Mouse (Mus musculus): Measurements from ENCODE around the gene Pnpo. TPM values are rescaled to one million over a fixed set of nuclear protein-coding genes. Genes with fewer than 3 reads are reported as not detected.
A peak's percentile ranks its signal among the peaks of the same experiment; 100 is the strongest.

The Pnpo gene
- total RNA-seq, 1 experiment from 2014 or later, result 24.8 TPM

GRCm38 (mm10) chr11:96940578-96941465, 3.0 kb downstream of the Pnpo start:
- 0 out of 2 replicates have a peak, but pooled peaks have one; percentile 5 for ATAC-seq (replicated peaks; ENCODE audit: low read depth, poor library complexity, severe bottlenecking)

GRCm38 (mm10) chr11:96938426-96938800, 5.4 kb downstream of the Pnpo start:
- no peak for ATAC-seq (replicated peaks; ENCODE audit: low read depth, poor library complexity, severe bottlenecking)

- peak; percentile 50 for ATAC-seq (replicated peaks; ENCODE audit: low read depth, poor library complexity, severe bottlenecking)
Measured at GRCm38 (mm10) chr11:96937549-96938425, 6.0 kb downstream of the Pnpo start.

GRCm38 (mm10) chr11:96935872-96936650, 7.7 kb downstream of the Pnpo start:
- no peak for ATAC-seq (replicated peaks; ENCODE audit: low read depth, poor library complexity, severe bottlenecking)

- peak; percentile 61 for ATAC-seq (replicated peaks; ENCODE audit: low read depth, poor library complexity, severe bottlenecking)
Measured at GRCm38 (mm10) chr11:96934921-96935356, 8.8 kb downstream of the Pnpo start.

- 0 out of 2 replicates have a peak, but pooled peaks have one; percentile 16 for ATAC-seq (replicated peaks; ENCODE audit: low read depth, poor library complexity, severe bottlenecking)
Measured at GRCm38 (mm10) chr11:96933562-96934276, 10.1 kb downstream of the Pnpo start.

GRCm38 (mm10) chr11:96931327-96932062, 12.3 kb downstream of the Pnpo start:
- ATAC-seq (replicated peaks; ENCODE audit: low read depth, poor library complexity, severe bottlenecking), result no peak

- ATAC-seq (replicated peaks; ENCODE audit: low read depth, poor library complexity, severe bottlenecking), result no peak
Measured at GRCm38 (mm10) chr11:96929766-96930331, 13.9 kb downstream of the Pnpo start.

GRCm38 (mm10) chr11:96929096-96929765, 14.6 kb downstream of the Pnpo start:
- no peak for ATAC-seq (replicated peaks; ENCODE audit: low read depth, poor library complexity, severe bottlenecking)

- ATAC-seq (replicated peaks; ENCODE audit: low read depth, poor library complexity, severe bottlenecking), result no peak
Measured at GRCm38 (mm10) chr11:96928691-96929090, 15.1 kb downstream of the Pnpo start.

GRCm38 (mm10) chr11:96928088-96928487, 15.7 kb downstream of the Pnpo start, which contains the start of gene Prr15l:
Gene Prr15l, plus strand, starts transcription at chr11:96928104.
- ATAC-seq (replicated peaks; ENCODE audit: low read depth, poor library complexity, severe bottlenecking), result no peak

GRCm38 (mm10) chr11:96926587-96926986, 17.2 kb downstream of the Pnpo start:
- ATAC-seq (replicated peaks; ENCODE audit: low read depth, poor library complexity, severe bottlenecking), result no peak

- ATAC-seq (replicated peaks; ENCODE audit: low read depth, poor library complexity, severe bottlenecking), result no peak
Measured at GRCm38 (mm10) chr11:96925469-96926148, 18.2 kb downstream of the Pnpo start.

GRCm38 (mm10) chr11:96924861-96925260, 18.9 kb downstream of the Pnpo start:
- peak; percentile 62 for ATAC-seq (replicated peaks; ENCODE audit: low read depth, poor library complexity, severe bottlenecking)

- no peak for ATAC-seq (replicated peaks; ENCODE audit: low read depth, poor library complexity, severe bottlenecking)
Measured at GRCm38 (mm10) chr11:96919003-96919402, 24.8 kb downstream of the Pnpo start.

GRCm38 (mm10) chr11:96917415-96917814, 26.4 kb downstream of the Pnpo start:
- ATAC-seq (replicated peaks; ENCODE audit: low read depth, poor library complexity, severe bottlenecking), result no peak

GRCm38 (mm10) chr11:96916885-96917396, 26.8 kb downstream of the Pnpo start:
- no peak for ATAC-seq (replicated peaks; ENCODE audit: low read depth, poor library complexity, severe bottlenecking)

Data from common myeloid progenitor, adult 5-6 weeks (primary cell).